24 mouse cellular contexts compared by ENCODE assay signal in the genomic region with DNA sequence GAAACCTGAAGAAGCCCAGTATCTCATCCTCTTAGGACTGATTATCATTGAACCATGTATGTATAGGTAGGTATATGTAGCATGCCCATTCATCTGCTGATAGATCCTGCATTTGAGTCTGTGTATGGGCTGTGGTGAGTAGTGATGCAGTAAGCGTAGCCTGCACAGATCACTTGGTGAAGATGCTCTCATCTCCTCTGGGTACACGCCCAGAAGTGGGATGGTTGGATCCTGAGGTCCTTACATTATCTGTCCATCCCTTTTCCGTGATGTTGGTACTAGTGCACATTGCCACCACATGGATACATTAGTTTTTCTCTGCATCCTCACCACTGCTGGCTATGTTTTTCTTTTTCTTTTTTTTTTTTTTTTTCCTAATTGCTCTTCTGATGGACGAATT. TPM values are rescaled to one million over a fixed set of nuclear protein-coding genes. Genes with fewer than 3 reads are reported as not detected.
A peak's percentile ranks its signal among the peaks of the same experiment; 100 is the strongest.
DNase-seq lines count a peak whose midpoint lies in the region; ATAC-seq and TF ChIP-seq lines count a peak whose summit lies in the region.
"Had no signal": no experiment of that assay in that cellular context is flagged by ENCODE, and none has a peak within 500 bp of the region (broad histone marks: within the 10 kb centered on the region; RNA-seq: fewer than 3 reads in every experiment).

No protein-coding gene starts in this region.

- H3K4me2 ChIP-seq in intestine, embryonic 15.5 days (replicated peaks): no peak overlapping the region
- H3K4me2 ChIP-seq in intestine, postnatal 0 days (replicated peaks; ENCODE audit: low read depth): no peak overlapping the region
- H3K4me2 ChIP-seq in liver, embryonic 13.5 days: peak overlapping the region; percentile 56
- H3K4me2 ChIP-seq in midbrain, embryonic 16.5 days (ENCODE audit: low read length): no peak overlapping the region
- H3K4me2 ChIP-seq: embryonic facial prominence, embryonic 12.5 days; hindbrain, embryonic 14.5 days; kidney, embryonic 15.5 days; limb, embryonic 15.5 days had no signal

- H3K36me3 ChIP-seq in intestine, embryonic 15.5 days: peaks cover 13% of the 10 kb centered on the region
- H3K36me3 ChIP-seq in intestine, postnatal 0 days (ENCODE audit: control insufficient read depth, insufficient read depth): peaks cover 25% of the 10 kb centered on the region
- peaks cover 48% of the 10 kb centered on the region for H3K36me3 ChIP-seq in liver, embryonic 13.5 days
- 0 out of 2 replicates have a peak, but pooled peaks cover 7% of the 10 kb centered on the region for H3K36me3 ChIP-seq in midbrain, embryonic 16.5 days (ENCODE audit: control insufficient read depth, insufficient read depth, low read length)

- no peak for TF ChIP-seq CTCF in intestine, postnatal 0 days (IDR thresholded peaks at IDR 0.05; ENCODE audit: low read depth)

- peak; percentile 41 for DNase-seq in liver, embryonic 13.5 days
- DNase-seq in urinary bladder, postnatal 10 days (ENCODE audit: low spot score): no peak
- DNase-seq: cerebellum, adult 18-20 months; cerebellum, postnatal 25 days; gastrocnemius, postnatal 14 days; heart, postnatal 4 days; kidney, adult 11 months; kidney, postnatal 36 days; layer of hippocampus, postnatal 36 days; lung, postnatal 4 days; right cerebral cortex, adult 18-20 months; right cerebral cortex, postnatal 4 days had no signal

- H3K27me3 ChIP-seq in intestine, embryonic 15.5 days (replicated peaks): no peaks in the 10 kb centered on the region
- no peaks in the 10 kb centered on the region for H3K27me3 ChIP-seq in intestine, postnatal 0 days (replicated peaks; ENCODE audit: control insufficient read depth, insufficient read depth, low read length)
- no peaks in the 10 kb centered on the region for H3K27me3 ChIP-seq in liver, embryonic 13.5 days
- no peaks in the 10 kb centered on the region for H3K27me3 ChIP-seq in midbrain, embryonic 16.5 days (ENCODE audit: control insufficient read depth, insufficient read depth, low read depth, low read length)
- H3K27me3 ChIP-seq: embryonic facial prominence, embryonic 12.5 days; kidney, embryonic 15.5 days; limb, embryonic 15.5 days; Patski had no signal

- ATAC-seq in intestine, embryonic 15.5 days: peak; percentile 62; the same call in 1 of the 2 replicates
- ATAC-seq in intestine, postnatal 0 days: no peak
- peak; percentile 81 for ATAC-seq in erythroblast, adult 5-6 weeks (replicated peaks; ENCODE audit: low FRiP score, poor library complexity, severe bottlenecking)
- ATAC-seq in liver, embryonic 13.5 days (ENCODE audit: low read depth): peak; percentile 86
- ATAC-seq in megakaryocyte-erythroid progenitor cell, adult 5-6 weeks (replicated peaks; ENCODE audit: low FRiP score, low TSS enrichment, poor library complexity, severe bottlenecking): peak; percentile 67
- ATAC-seq in midbrain, embryonic 16.5 days: no peak
- ATAC-seq: forebrain, embryonic 16.5 days; Patski had no signal

- WGBS in intestine, embryonic 15.5 days: 94% methylated on average over 4 of the region's 4 CpGs
- 96% methylated on average over 4 of the region's 4 CpGs for WGBS in intestine, postnatal 0 days
- WGBS in liver, embryonic 13.5 days (ENCODE audit: insufficient replicate concordance): 51% methylated on average over 4 of the region's 4 CpGs
- WGBS in midbrain, embryonic 16.5 days: 98% methylated on average over 4 of the region's 4 CpGs

- H3K9me3 ChIP-seq in intestine, embryonic 15.5 days: no peaks in the 10 kb centered on the region
- H3K9me3 ChIP-seq in intestine, postnatal 0 days (ENCODE audit: control insufficient read depth): no peaks in the 10 kb centered on the region
- no peaks in the 10 kb centered on the region for H3K9me3 ChIP-seq in liver, embryonic 13.5 days (replicated peaks)
- H3K9me3 ChIP-seq in midbrain, embryonic 16.5 days (replicated peaks; ENCODE audit: control insufficient read depth, low read length, poor library complexity, severe bottlenecking): no peaks in the 10 kb centered on the region
- H3K9me3 ChIP-seq: embryonic facial prominence, embryonic 12.5 days; kidney, embryonic 15.5 days; limb, embryonic 15.5 days; midbrain, embryonic 10.5 days had no signal

- no peaks in the 10 kb centered on the region for H3K4me1 ChIP-seq in intestine, embryonic 15.5 days (replicated peaks)
- H3K4me1 ChIP-seq in intestine, postnatal 0 days (replicated peaks; ENCODE audit: control insufficient read depth, insufficient read depth, low read length): no peaks in the 10 kb centered on the region
- H3K4me1 ChIP-seq in liver, embryonic 13.5 days (replicated peaks): peaks cover 48% of the 10 kb centered on the region
- H3K4me1 ChIP-seq in midbrain, embryonic 16.5 days (ENCODE audit: control insufficient read depth, insufficient read depth, low read length): no peaks in the 10 kb centered on the region
- H3K4me1 ChIP-seq: embryonic facial prominence, embryonic 12.5 days; kidney, embryonic 15.5 days; limb, embryonic 15.5 days; midbrain, embryonic 10.5 days had no signal

- H3K4me3 ChIP-seq in intestine, embryonic 15.5 days (replicated peaks): no peak overlapping the region
- H3K4me3 ChIP-seq in intestine, postnatal 0 days (ENCODE audit: low read depth, low read length): no peak overlapping the region
- 0 out of 2 replicates have a peak overlapping the region, but pooled peaks have one; percentile 21 for H3K4me3 ChIP-seq in liver, embryonic 13.5 days (replicated peaks)
- no peak overlapping the region for H3K4me3 ChIP-seq in midbrain, embryonic 16.5 days (ENCODE audit: low read depth, low read length)
- H3K4me3 ChIP-seq: embryonic facial prominence, embryonic 12.5 days; kidney, embryonic 15.5 days; limb, embryonic 15.5 days; midbrain, embryonic 10.5 days had no signal

- H3K9ac ChIP-seq in intestine, embryonic 15.5 days: no peak overlapping the region
- H3K9ac ChIP-seq in intestine, postnatal 0 days (ENCODE audit: low read depth, low read length): no peak overlapping the region
- no peak overlapping the region; the same call in 1 of the 2 replicates for H3K9ac ChIP-seq in liver, embryonic 13.5 days
- no peak overlapping the region for H3K9ac ChIP-seq in midbrain, embryonic 16.5 days (ENCODE audit: low read depth, low read length)
- H3K9ac ChIP-seq: embryonic facial prominence, embryonic 12.5 days; hindbrain, embryonic 14.5 days; kidney, embryonic 15.5 days; limb, embryonic 15.5 days had no signal

- no peak overlapping the region for H3K27ac ChIP-seq in intestine, embryonic 15.5 days
- no peak overlapping the region for H3K27ac ChIP-seq in intestine, postnatal 0 days (ENCODE audit: low read depth, low read length)
- peak overlapping the region; percentile 94 for H3K27ac ChIP-seq in liver, embryonic 13.5 days
- no peak overlapping the region for H3K27ac ChIP-seq in midbrain, embryonic 16.5 days (ENCODE audit: low read length)
- H3K27ac ChIP-seq: embryonic facial prominence, embryonic 12.5 days; hindbrain, embryonic 14.5 days; kidney, embryonic 15.5 days; limb, embryonic 15.5 days; midbrain, embryonic 10.5 days had no signal

RNA-seq across cellular contexts. Expression of a gene that starts 19.5 kb away (rescaled TPM):
- polyA plus RNA-seq in intestine, embryonic 15.5 days (2015; fragmentation: Nextera tagmentation; extraction: Ambion mirVana): 115 and 116 TPM in 2 replicates
- 140 TPM in 2 replicates for polyA plus RNA-seq in intestine, postnatal 0 days (2015; fragmentation: Nextera tagmentation; extraction: Ambion mirVana)
- 147 and 164 TPM in 2 replicates for total RNA-seq in erythroblast, adult 5-6 weeks (2015; ENCODE audit: low replicate concordance)
- total RNA-seq in erythroblast, adult 5-6 weeks (2017; ENCODE audit: low replicate concordance): 80.3 and 89.9 TPM in 2 replicates
- 100 and 114 TPM in 2 replicates for polyA plus RNA-seq in liver, embryonic 13.5 days (2015; fragmentation: Nextera tagmentation; extraction: Ambion mirVana)
- total RNA-seq in megakaryocyte-erythroid progenitor cell, adult 5-6 weeks (2014; fragmentation: Nextera tagmentation): 98.3 and 112 TPM in 2 replicates
- 55.1 and 58.6 TPM in 2 replicates for total RNA-seq in megakaryocyte-erythroid progenitor cell, adult 5-6 weeks (2017)
- polyA plus RNA-seq in midbrain, embryonic 16.5 days (2015; fragmentation: Nextera tagmentation; extraction: Ambion mirVana): 67.5 and 77.0 TPM in 2 replicates

RNA-seq across cellular contexts. Expression of a gene that starts 26.9 kb away (rescaled TPM):
- 81.6 and 94.4 TPM in 2 replicates for polyA plus RNA-seq in intestine, embryonic 15.5 days (2015; fragmentation: Nextera tagmentation; extraction: Ambion mirVana)
- polyA plus RNA-seq in intestine, postnatal 0 days (2015; fragmentation: Nextera tagmentation; extraction: Ambion mirVana): 74.1 and 80.0 TPM in 2 replicates
- total RNA-seq in erythroblast, adult 5-6 weeks (2015; ENCODE audit: low replicate concordance): 270 and 282 TPM in 2 replicates
- 366 and 394 TPM in 2 replicates for total RNA-seq in erythroblast, adult 5-6 weeks (2017; ENCODE audit: low replicate concordance)
- polyA plus RNA-seq in liver, embryonic 13.5 days (2015; fragmentation: Nextera tagmentation; extraction: Ambion mirVana): 64.0 and 75.5 TPM in 2 replicates
- 30.2 and 39.0 TPM in 2 replicates for total RNA-seq in megakaryocyte-erythroid progenitor cell, adult 5-6 weeks (2014; fragmentation: Nextera tagmentation)
- total RNA-seq in megakaryocyte-erythroid progenitor cell, adult 5-6 weeks (2017): 32.5 and 41.3 TPM in 2 replicates
- 174 and 183 TPM in 2 replicates for polyA plus RNA-seq in midbrain, embryonic 16.5 days (2015; fragmentation: Nextera tagmentation; extraction: Ambion mirVana)

Comparison
In these comparisons a context has a peak if more than half of its experiments do, and no peak if none do; other contexts are left out.
1. ATAC-seq: peak in intestine, embryonic 15.5 days (single experiment), erythroblast, adult 5-6 weeks (single experiment), liver, embryonic 13.5 days (single experiment) and megakaryocyte-erythroid progenitor cell, adult 5-6 weeks (single experiment); none in intestine, postnatal 0 days (single experiment) and midbrain, embryonic 16.5 days (single experiment).